Comparison of ENCODE assay signal across 13 mouse cellular contexts in genomic region chr3:69575577-69575976, GRCm38 (mm10). TPM values are rescaled to one million over a fixed set of nuclear protein-coding genes. Genes with fewer than 3 reads are reported as not detected.
"Had no signal": no experiment of that assay in that cellular context is flagged by ENCODE, and none has a peak within 500 bp of the region (broad histone marks: within the 10 kb centered on the region; RNA-seq: fewer than 3 reads in every experiment).

No protein-coding gene starts in this region.

- DNase-seq: retina, postnatal 1 day; right cerebral cortex, adult 18-20 months; right cerebral cortex, postnatal 14 days; right cerebral cortex, postnatal 25 days; right cerebral cortex, postnatal 4 days; spleen, adult 18-20 months; thymus, adult 18-20 months; thymus, adult 2 months; thymus, postnatal 14 days; thymus, postnatal 25 days; thymus, postnatal 36 days; thymus, postnatal 4 days had no signal

RNA-seq across cellular contexts. Expression of gene B3galnt1, which starts 23.2 kb away (rescaled TPM):
- total RNA-seq: neutrophil, adult 5-6 weeks had no signal
